Mouse (Mus musculus) fat pad, adult 2 months (tissue): ENCODE measurements around the gene Arl4a.

ENCODE experiments used
- DNase-seq: peaks from one replicate; pipeline ENCODE4 v3.0.0-alpha.2; 2011; ENCODE audit warnings: low read depth, low spot score; ENCODE audit errors: extremely low read depth

The Arl4a gene

DNA sequence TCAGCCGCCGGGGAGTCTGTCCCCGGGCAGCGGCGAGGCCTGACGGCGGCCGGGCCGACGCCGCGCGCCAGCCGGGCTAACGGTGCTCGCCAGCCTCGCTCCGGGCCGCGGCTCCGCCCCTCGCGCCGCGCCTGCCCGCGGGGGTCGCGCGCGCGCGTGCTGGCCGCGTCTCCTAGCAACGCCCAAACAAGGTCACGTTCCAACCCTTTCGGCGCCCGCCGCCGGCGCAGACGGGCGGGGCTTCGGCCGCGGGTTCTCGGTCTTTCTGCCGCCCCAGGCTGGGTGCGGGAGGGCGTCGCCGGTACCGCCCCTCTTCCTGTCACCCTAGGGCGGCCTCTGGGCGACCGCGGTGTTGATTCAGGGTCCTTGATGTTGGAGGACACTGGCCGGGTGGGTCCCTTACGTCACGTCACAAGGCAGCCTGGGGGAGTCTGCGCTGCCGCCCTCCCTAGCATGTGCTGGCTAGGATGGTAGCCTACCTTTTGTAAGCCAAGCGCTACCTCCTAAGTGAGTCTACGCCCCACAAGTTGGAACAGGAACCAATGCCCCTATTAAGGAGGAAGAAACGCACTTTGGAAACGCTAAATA is at the start of gene Arl4a:
Arl4a (minus strand) TSS at position 150 of the 588 bp plus-strand sequence.
- DNase-seq: no peak

DNA sequence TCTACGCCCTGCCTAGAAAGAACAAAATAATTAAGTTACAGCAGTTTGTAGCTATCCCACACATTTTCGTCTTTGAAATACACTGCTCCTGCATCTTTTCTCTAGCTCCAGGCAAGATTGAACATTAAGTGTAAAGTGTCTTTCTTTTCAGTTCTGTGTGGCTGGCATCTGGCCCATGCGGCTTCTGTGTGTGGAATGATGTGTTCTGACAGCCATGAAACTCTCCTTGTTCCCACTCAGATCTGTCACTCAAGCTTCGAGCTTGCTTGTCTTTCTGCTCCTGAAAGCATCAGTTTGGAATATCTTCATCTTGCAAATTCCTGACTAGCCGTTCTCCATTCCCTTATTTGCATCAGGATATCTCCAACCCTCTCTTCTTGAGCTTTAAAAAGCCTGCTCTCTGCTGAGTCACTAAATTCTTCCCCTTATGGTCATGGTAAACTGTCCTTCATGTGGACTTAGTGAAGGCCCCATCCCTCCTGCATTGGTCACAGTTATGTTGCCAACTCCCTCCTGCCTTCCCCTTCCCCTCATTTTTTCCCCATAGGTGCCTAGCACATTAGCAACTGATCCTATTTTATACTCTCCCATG is 48.0 kb upstream of the Arl4a start:
- DNase-seq: no peak

- DNase-seq: no peak
Measured at GRCm38 (mm10) chr12:40082453-40083238, 44.8 kb upstream of the Arl4a start.

- no peak for DNase-seq
Measured at GRCm38 (mm10) chr12:40082048-40082447, 44.2 kb upstream of the Arl4a start.

DNA sequence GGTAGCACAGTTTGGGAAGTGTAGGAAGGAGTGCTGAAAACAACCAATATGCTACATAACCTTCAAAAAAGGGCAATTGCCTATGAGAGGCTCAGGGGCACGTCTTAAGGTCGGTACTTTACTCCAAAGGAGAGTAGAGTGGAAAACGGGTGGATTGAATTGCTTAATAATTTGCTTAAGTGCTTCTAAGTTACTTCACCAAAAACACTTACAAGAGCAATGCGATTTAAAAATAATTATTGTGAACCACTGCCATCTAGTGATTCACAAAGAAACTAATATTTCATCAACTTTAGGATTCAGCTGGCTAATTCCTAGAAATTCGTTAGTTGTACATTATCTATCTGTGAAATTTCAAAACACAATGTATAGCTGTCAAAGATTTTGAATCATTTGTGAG is 35.8 kb upstream of the Arl4a start:
- DNase-seq: no peak

DNA sequence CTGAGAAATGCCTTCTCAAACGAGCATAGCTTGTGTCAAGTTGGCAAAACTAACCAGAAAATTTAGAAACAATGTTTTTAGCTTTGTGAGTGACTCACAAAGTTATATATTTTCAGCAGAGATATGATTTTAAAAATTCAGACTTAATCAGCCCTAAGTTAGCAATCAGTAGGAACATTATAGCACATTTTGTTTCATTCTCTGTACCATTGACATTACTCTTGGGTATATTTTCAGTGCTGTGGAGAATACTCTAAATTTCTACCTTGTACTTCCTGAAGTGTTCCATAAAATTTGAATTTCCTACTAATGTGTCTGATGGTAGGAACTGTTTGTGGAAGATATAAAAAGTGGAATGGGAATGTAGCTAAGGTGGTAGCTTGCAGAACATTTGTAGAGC is 9.2 kb upstream of the Arl4a start:
- DNase-seq: no peak

DNA sequence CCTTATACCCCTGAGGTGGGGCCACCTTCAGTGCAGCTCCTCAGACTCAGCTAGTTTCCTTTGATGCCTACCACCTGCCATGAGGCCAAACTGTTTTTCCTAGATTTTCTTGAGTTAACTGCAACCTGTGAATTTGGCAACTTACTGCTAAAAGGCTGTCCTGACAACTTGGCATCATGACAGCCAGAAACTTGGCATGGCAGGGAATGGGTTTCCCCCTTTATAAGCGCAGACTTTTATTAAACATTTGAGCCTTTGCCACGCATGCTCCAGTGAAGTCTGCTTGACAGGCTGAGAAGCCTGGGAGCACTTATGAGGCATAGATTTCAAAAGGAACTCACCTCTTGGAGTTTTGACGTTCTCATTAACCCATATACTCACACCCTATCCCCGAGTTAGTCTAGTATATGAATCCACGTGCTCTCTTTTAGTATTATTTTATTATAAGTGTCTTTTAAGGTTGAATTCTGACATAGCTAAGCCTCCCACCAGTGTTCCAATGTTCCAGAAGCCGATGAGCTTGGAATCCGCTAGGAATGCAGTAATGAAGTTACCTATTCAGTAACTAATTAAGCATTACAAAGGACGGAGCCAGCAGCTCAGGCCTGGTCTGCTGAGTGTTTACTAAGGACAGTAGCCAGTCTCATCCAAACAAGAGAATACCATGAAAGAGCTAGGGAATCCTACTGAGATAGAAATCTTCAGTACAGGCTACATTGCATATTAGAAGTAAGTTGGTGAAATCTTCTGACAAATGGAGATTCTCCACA is 6.2 kb upstream of the Arl4a start:
- no peak for DNase-seq

- DNase-seq: no peak
Measured at GRCm38 (mm10) chr12:40040067-40040466, 2.2 kb upstream of the Arl4a start.

DNA sequence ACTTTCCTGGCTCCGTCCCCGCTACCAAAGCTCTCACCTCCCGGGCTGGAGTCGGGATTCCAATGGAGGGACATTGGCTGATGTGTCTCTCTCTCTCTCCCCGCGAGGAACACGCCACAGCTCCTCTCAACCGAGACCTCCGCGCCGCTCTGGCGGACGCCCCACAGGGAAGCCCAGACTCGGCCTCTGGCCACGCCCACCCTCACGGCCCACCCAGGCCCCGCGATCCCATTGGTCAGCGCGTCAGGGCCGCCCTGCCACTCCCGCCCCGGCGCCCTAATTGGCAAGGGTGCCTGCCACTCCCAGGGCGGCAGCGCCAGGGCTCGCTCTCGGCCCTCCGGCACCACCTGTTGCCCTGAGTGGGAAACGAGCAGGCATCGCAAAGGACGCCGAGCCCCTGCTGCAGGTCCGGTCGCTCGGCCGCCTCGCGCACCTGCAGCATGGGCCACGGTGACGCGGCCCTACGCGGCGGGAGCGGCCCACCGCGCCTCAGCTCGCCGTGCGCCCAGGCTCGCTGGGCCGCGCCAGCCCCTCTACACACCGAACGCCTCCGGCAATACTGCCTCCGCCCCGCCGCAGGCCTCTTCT is 505 bp downstream of the Arl4a start:
- no peak for DNase-seq

- no peak for DNase-seq
Measured at GRCm38 (mm10) chr12:40036666-40037065, 1.2 kb downstream of the Arl4a start.

DNA sequence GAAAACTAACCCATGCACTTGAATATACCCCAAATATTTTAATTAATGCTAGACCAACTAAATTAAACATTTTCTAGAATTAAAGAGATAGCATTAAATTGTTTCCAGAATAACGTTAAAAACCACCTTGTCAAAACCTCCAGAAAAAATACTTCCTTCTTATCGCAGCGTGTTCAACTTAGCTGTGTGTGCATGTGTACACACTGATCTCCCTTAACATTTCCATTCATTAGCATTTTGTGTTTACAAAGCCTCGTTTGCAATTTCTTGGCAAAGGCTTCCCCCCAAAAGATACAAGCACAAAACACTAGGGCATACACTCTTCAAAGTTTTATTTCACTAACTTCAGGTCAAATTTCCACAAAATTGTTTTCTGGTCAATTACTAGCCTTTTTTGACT is 2.3 kb downstream of the Arl4a start:
- no peak for DNase-seq

- no peak for DNase-seq
Measured at GRCm38 (mm10) chr12:40029201-40029600, 8.6 kb downstream of the Arl4a start.

GRCm38 (mm10) chr12:40027846-40028245 is 10.0 kb downstream of the Arl4a start:
- DNase-seq: no peak

GRCm38 (mm10) chr12:40027444-40027843 is 10.4 kb downstream of the Arl4a start:
- no peak for DNase-seq

- DNase-seq: no peak
Measured at GRCm38 (mm10) chr12:40023918-40024317, 13.9 kb downstream of the Arl4a start.

DNA sequence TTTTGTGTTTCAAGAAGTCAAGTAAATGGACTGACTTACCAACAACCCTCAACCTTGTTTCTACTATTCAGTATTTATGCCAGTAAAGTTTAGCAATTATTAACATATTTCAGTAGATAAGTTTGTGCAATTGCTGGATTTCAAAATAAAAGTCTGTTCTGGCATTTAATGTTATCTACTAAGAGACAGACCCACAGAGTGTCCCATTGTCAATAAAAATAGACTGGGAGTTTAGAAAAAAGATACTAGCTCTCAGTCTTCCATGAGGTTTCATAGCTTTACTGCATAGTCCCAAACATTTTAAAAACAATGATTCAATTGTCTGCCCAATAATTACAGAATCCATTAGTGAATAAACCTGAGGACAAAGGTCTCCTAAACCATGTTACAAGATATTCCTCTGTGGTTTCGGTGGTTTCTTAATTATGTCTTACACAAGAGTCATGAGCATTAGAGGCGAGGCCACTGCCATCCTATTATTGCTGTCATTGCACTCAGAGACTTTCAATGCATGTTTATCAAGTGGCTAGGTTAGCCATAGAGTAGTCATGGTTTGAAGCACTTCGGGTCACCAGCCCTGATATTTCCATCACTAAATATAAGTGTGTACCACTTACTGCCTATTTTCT is 14.7 kb downstream of the Arl4a start:
- no peak for DNase-seq

DNA sequence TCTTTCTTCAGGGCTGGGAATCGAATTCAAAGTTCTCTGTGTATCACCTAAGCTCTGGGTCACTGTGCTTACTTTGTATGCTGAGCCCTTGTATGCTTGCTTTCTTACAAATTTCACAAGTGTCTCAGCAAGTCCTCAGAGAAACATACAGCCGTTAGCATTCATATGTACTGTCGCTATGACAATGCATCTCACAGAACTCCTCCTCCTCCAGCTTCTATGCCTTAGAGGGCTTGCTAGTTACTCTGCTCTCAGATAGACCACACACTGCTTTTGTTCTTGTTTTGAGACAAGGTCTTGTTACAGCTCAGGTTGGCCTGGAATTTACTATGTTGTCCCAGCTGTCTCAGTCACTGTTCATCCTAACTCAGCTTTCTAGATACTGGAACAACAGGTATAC is 15.5 kb downstream of the Arl4a start:
- no peak for DNase-seq

GRCm38 (mm10) chr12:40017955-40018505 is 19.8 kb downstream of the Arl4a start:
- no peak for DNase-seq

DNA sequence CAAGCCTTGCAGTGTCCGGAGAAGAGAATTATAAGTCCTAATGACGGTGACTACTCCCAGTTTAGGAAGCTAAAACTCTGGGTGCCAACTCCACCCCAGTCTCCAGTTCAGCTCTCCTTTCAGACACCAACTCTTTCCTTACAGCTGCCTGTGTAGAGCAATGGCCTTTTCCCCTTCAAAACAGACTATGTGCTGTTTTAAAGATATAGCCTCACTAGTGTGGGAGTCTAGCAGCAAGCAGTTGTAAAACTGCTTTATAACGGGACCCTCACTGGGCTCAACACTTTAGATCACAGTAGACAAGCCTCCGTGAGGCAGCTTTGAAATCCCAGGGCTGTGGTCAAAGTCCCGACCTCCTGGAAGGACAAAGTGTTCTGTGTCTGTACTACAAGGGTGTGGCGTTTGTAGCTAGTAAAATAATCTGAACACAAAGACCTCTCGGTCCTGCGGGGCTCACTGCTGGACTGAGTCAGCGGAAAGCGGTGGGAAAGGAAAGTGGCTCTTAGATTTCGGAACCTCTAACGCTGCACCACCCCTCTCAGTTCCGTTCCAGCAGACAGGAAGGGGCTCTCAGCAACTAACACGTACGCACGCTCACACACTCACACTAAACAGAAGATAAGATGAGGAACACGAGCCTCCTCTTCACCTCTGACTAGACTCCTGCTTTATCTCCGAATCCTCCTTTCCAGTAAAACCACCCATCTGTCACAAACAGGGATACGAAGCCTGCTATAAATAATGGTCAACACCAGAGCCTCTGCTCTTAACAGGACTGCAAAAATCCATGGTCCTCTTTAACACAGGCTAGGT is 21.0 kb downstream of the Arl4a start:
- DNase-seq: no peak

GRCm38 (mm10) chr12:40016068-40016467 is 21.8 kb downstream of the Arl4a start:
- no peak for DNase-seq
